ENCODE assay signal across 10 mouse cellular contexts in genomic region chr10:105523405-105524088, GRCm38 (mm10). TPM values are rescaled to one million over a fixed set of nuclear protein-coding genes. Genes with fewer than 3 reads are reported as not detected.
DNase-seq lines count a peak whose midpoint lies in the region; ATAC-seq and TF ChIP-seq lines count a peak whose summit lies in the region.
"Had no signal": no experiment of that assay in that cellular context is flagged by ENCODE, and none has a peak within 500 bp of the region (broad histone marks: within the 10 kb centered on the region; RNA-seq: fewer than 3 reads in every experiment).

No protein-coding gene starts in this region.

- peak overlapping the region; percentile 71 for H3K27ac ChIP-seq in heart, embryonic 15.5 days
- H3K27ac ChIP-seq in midbrain, embryonic 13.5 days, result peak overlapping the region; percentile 35
- no peak overlapping the region for H3K27ac ChIP-seq in midbrain, embryonic 16.5 days (ENCODE audit: low read length)
- peak overlapping the region; percentile 86 for H3K27ac ChIP-seq in small intestine, adult 2 months (ENCODE audit: insufficient read depth, low read depth, low read length)
- H3K27ac ChIP-seq in forebrain, embryonic 11.5 days (ENCODE audit: low read depth, low read length), result no peak overlapping the region

- H3K4me3 ChIP-seq in heart, embryonic 15.5 days, result 0 out of 2 replicates have a peak overlapping the region, but pooled peaks have one; percentile 17
- no peak overlapping the region for H3K4me3 ChIP-seq in midbrain, embryonic 13.5 days (replicated peaks)
- H3K4me3 ChIP-seq in midbrain, embryonic 16.5 days (ENCODE audit: low read depth, low read length), result no peak overlapping the region
- no peak overlapping the region for H3K4me3 ChIP-seq in small intestine, adult 2 months (ENCODE audit: low read depth, low read length)
- no peak overlapping the region for H3K4me3 ChIP-seq in forebrain, embryonic 11.5 days (ENCODE audit: low read depth, low read length)

- WGBS in heart, embryonic 15.5 days, result 11% methylated on average over 8 of the region's 8 CpGs
- WGBS in midbrain, embryonic 13.5 days, result 64% methylated on average over 8 of the region's 8 CpGs
- 64% methylated on average over 8 of the region's 8 CpGs for WGBS in midbrain, embryonic 16.5 days
- WGBS in small intestine, adult 2 months, result 4% methylated on average over 8 of the region's 8 CpGs
- WGBS in forebrain, embryonic 11.5 days, result 75% methylated on average over 8 of the region's 8 CpGs

- no peak for ATAC-seq in heart, embryonic 15.5 days (replicated peaks; ENCODE audit: insufficient number of reproducible peaks, insufficient read depth, low FRiP score, low read depth)
- ATAC-seq in midbrain, embryonic 13.5 days, result no peak
- ATAC-seq in midbrain, embryonic 16.5 days, result no peak
- no peak for ATAC-seq in megakaryocyte, adult 5-6 weeks (ENCODE audit: poor library complexity, severe bottlenecking)
- no peak for ATAC-seq in forebrain, embryonic 11.5 days (replicated peaks; ENCODE audit: low FRiP score)

- no peaks in the 10 kb centered on the region for H3K36me3 ChIP-seq in heart, embryonic 15.5 days
- no peaks in the 10 kb centered on the region for H3K36me3 ChIP-seq in midbrain, embryonic 13.5 days
- H3K36me3 ChIP-seq in midbrain, embryonic 16.5 days (ENCODE audit: control insufficient read depth, insufficient read depth, low read length), result no peaks in the 10 kb centered on the region
- H3K36me3 ChIP-seq in small intestine, adult 2 months (ENCODE audit: control insufficient read depth, insufficient read depth, low read length), result no peaks in the 10 kb centered on the region
- no peaks in the 10 kb centered on the region for H3K36me3 ChIP-seq in forebrain, embryonic 11.5 days (ENCODE audit: control insufficient read depth, insufficient read depth, low read length)
- H3K36me3 ChIP-seq: G1E had no signal

- no peak for TF ChIP-seq CTCF in small intestine, adult 2 months (IDR thresholded peaks at IDR 0.05; ENCODE audit: extremely low read depth, insufficient read length, insufficient replicate concordance, low read depth, low read length)

- H3K27me3 ChIP-seq in heart, embryonic 15.5 days, result no peaks in the 10 kb centered on the region
- H3K27me3 ChIP-seq in midbrain, embryonic 13.5 days, result no peaks in the 10 kb centered on the region
- H3K27me3 ChIP-seq in midbrain, embryonic 16.5 days (ENCODE audit: control insufficient read depth, insufficient read depth, low read depth, low read length), result no peaks in the 10 kb centered on the region
- no peaks in the 10 kb centered on the region for H3K27me3 ChIP-seq in small intestine, adult 2 months (ENCODE audit: control insufficient read depth, insufficient read depth, low read length)
- no peaks in the 10 kb centered on the region for H3K27me3 ChIP-seq in forebrain, embryonic 11.5 days (ENCODE audit: control insufficient read depth, insufficient read depth, low read length)

- no peak for DNase-seq in heart, adult 18-20 months
- DNase-seq in gonadal fat pad, adult 2 months (ENCODE audit: low read depth), result peak; percentile 68
- no peak for DNase-seq in forebrain, embryonic 11.5 days (ENCODE audit: low spot score)
- DNase-seq: kidney, postnatal 36 days had no signal

- no peak for TF ChIP-seq POLR2A in small intestine, adult 2 months (IDR thresholded peaks at IDR 0.05; ENCODE audit: low read depth, low read length)

- no peak overlapping the region; the same call in 1 of the 2 replicates for H3K9ac ChIP-seq in heart, embryonic 15.5 days
- H3K9ac ChIP-seq in midbrain, embryonic 13.5 days (replicated peaks), result no peak overlapping the region
- no peak overlapping the region for H3K9ac ChIP-seq in midbrain, embryonic 16.5 days (ENCODE audit: low read depth, low read length)
- no peak overlapping the region for H3K9ac ChIP-seq in forebrain, embryonic 11.5 days (ENCODE audit: low read length)

- peaks cover 25% of the 10 kb centered on the region for H3K4me1 ChIP-seq in heart, embryonic 15.5 days (replicated peaks)
- peaks cover 21% of the 10 kb centered on the region for H3K4me1 ChIP-seq in midbrain, embryonic 13.5 days (replicated peaks)
- H3K4me1 ChIP-seq in midbrain, embryonic 16.5 days (ENCODE audit: control insufficient read depth, insufficient read depth, low read length), result peaks cover 3% of the 10 kb centered on the region; the same call in 1 of the 2 replicates
- peaks cover 21% of the 10 kb centered on the region for H3K4me1 ChIP-seq in small intestine, adult 2 months (ENCODE audit: control insufficient read depth, insufficient read depth, insufficient read length, low read length)
- no peaks in the 10 kb centered on the region for H3K4me1 ChIP-seq in forebrain, embryonic 11.5 days (replicated peaks; ENCODE audit: control insufficient read depth, insufficient read depth, low read length)

- no peaks in the 10 kb centered on the region for H3K9me3 ChIP-seq in heart, embryonic 15.5 days (replicated peaks)
- H3K9me3 ChIP-seq in midbrain, embryonic 13.5 days, result no peaks in the 10 kb centered on the region
- no peaks in the 10 kb centered on the region for H3K9me3 ChIP-seq in midbrain, embryonic 16.5 days (replicated peaks; ENCODE audit: control insufficient read depth, low read length, poor library complexity, severe bottlenecking)
- H3K9me3 ChIP-seq in forebrain, embryonic 11.5 days (ENCODE audit: control insufficient read depth, low read length), result no peaks in the 10 kb centered on the region
- H3K9me3 ChIP-seq: G1E had no signal

- peak overlapping the region; percentile 51 for H3K4me2 ChIP-seq in heart, embryonic 15.5 days
- H3K4me2 ChIP-seq in midbrain, embryonic 13.5 days (replicated peaks), result no peak overlapping the region
- H3K4me2 ChIP-seq in midbrain, embryonic 16.5 days (ENCODE audit: low read length), result no peak overlapping the region
- H3K4me2 ChIP-seq in forebrain, embryonic 11.5 days (ENCODE audit: low read depth, low read length, severe bottlenecking), result no peak overlapping the region

RNA-seq across cellular contexts. Expression of gene Tmtc2, which starts 50.7 kb away (rescaled TPM):
- polyA plus RNA-seq in heart, embryonic 15.5 days (2015; fragmentation: Nextera tagmentation; extraction: Ambion mirVana), result 3.3 and 4.1 TPM in 2 replicates
- 1 to 10 TPM; 3.8 to 4.5 TPM for total RNA-seq in heart, adult 18-20 months (2021)
- 8.3 and 9.2 TPM in 2 replicates for polyA plus RNA-seq in midbrain, embryonic 13.5 days (2015; fragmentation: Nextera tagmentation; extraction: Ambion mirVana)
- 6.4 and 8.2 TPM in 2 replicates for polyA plus RNA-seq in midbrain, embryonic 16.5 days (2015; fragmentation: Nextera tagmentation; extraction: Ambion mirVana)
- 2.6 and 3.5 TPM in 2 replicates for polyA plus RNA-seq in gonadal fat pad, adult 2 months (2012; rRNA removed)
- 1.8 and 2.9 TPM in 2 replicates for polyA plus RNA-seq in small intestine, adult 2 months (2012; rRNA removed)
- total RNA-seq in megakaryocyte, adult 5-6 weeks (2015), result 0.18 TPM in 1 of 2 replicates, not detected in the other
- total RNA-seq in megakaryocyte, adult 5-6 weeks (2017), result 0.07 and 0.20 TPM in 2 replicates
- 3.9 and 4.0 TPM in 2 replicates for polyA plus RNA-seq in forebrain, embryonic 11.5 days (2014; fragmentation: Nextera tagmentation; extraction: Ambion mirVana)

Comparison
In these comparisons a context has a peak if more than half of its experiments do, and no peak if none do; other contexts are left out.
1. H3K27ac ChIP-seq: peak in heart, embryonic 15.5 days (single experiment), midbrain, embryonic 13.5 days (single experiment) and small intestine, adult 2 months (single experiment); none in midbrain, embryonic 16.5 days (single experiment) and forebrain, embryonic 11.5 days (single experiment).